Mouse (Mus musculus) CD4-positive helper T cell, adult 2 months (primary cell): ENCODE measurements around the gene Fut9.

Source experiments
- DNase-seq: peaks from one replicate; pipeline ENCODE4 v3.0.0-alpha.2; 2012; ENCODE audit warnings: low read depth, missing footprints, low spot score

The Fut9 gene

GRCm38 (mm10) chr4:25799476-25800283 is at the start of gene Fut9:
TSS of gene Fut9 (minus strand) at chr4:25800244.
- DNase-seq = no peak

- DNase-seq = no peak
These were observed 15.7 kb upstream of the Fut9 start for GRCm38 (mm10) chr4:25815783-25816182.

- no peak for DNase-seq
These were observed 13.3 kb upstream of the Fut9 start for GRCm38 (mm10) chr4:25813340-25813739.

GRCm38 (mm10) chr4:25810058-25810457 is 10.0 kb upstream of the Fut9 start:
- DNase-seq = no peak

GRCm38 (mm10) chr4:25801751-25802150 is 1.7 kb upstream of the Fut9 start:
- no peak for DNase-seq

- no peak for DNase-seq
These were observed 206 bp upstream of the Fut9 start for GRCm38 (mm10) chr4:25800284-25800616.

GRCm38 (mm10) chr4:25799051-25799475 is 981 bp downstream of the Fut9 start:
- DNase-seq = no peak

- no peak for DNase-seq
These were observed 1.6 kb downstream of the Fut9 start for GRCm38 (mm10) chr4:25798412-25798811.

- DNase-seq = no peak
These were observed 3.9 kb downstream of the Fut9 start for GRCm38 (mm10) chr4:25796149-25796548.

- no peak for DNase-seq
These were observed 14.8 kb downstream of the Fut9 start for GRCm38 (mm10) chr4:25785276-25785675.

GRCm38 (mm10) chr4:25768657-25769056 is 31.4 kb downstream of the Fut9 start:
- DNase-seq = no peak

GRCm38 (mm10) chr4:25763091-25763490 is 37.0 kb downstream of the Fut9 start:
- no peak for DNase-seq

- DNase-seq = no peak
These were observed 42.0 kb downstream of the Fut9 start for GRCm38 (mm10) chr4:25757909-25758548.

GRCm38 (mm10) chr4:25741553-25741952 is 58.5 kb downstream of the Fut9 start:
- no peak for DNase-seq

GRCm38 (mm10) chr4:25738782-25739181 is 61.3 kb downstream of the Fut9 start:
- DNase-seq = no peak

- no peak for DNase-seq
These were observed 78.5 kb downstream of the Fut9 start for GRCm38 (mm10) chr4:25721576-25721975.

- DNase-seq = no peak
These were observed 86.1 kb downstream of the Fut9 start for GRCm38 (mm10) chr4:25713907-25714306.

GRCm38 (mm10) chr4:25684976-25685375 is 115.1 kb downstream of the Fut9 start:
- no peak for DNase-seq

GRCm38 (mm10) chr4:25664196-25664595 is 135.8 kb downstream of the Fut9 start:
- DNase-seq = no peak

- no peak for DNase-seq
These were observed 138.8 kb downstream of the Fut9 start for GRCm38 (mm10) chr4:25661204-25661727.

- no peak for DNase-seq
These were observed 141.3 kb downstream of the Fut9 start for GRCm38 (mm10) chr4:25658792-25659191.

- no peak for DNase-seq
These were observed 148.1 kb downstream of the Fut9 start for GRCm38 (mm10) chr4:25651902-25652301.

GRCm38 (mm10) chr4:25648107-25648506 is 151.9 kb downstream of the Fut9 start:
- DNase-seq = no peak
